ENCODE assay signal across 8 mouse cellular contexts in genomic region chr6:114893427-114894209, GRCm38 (mm10).
DNase-seq lines count a peak whose midpoint lies in the region; ATAC-seq and TF ChIP-seq lines count a peak whose summit lies in the region.

No protein-coding gene starts in this region.

- H3K4me3 ChIP-seq in kidney, adult 2 months (ENCODE audit: insufficient read depth, low read depth, low read length), result no peak overlapping the region

- no peaks in the 10 kb centered on the region for H3K36me3 ChIP-seq in kidney, adult 2 months (ENCODE audit: control insufficient read depth, insufficient read depth, low read length)

- peak; percentile 71 for DNase-seq in kidney, adult 2 months
- DNase-seq in kidney, postnatal 14 days, result no peak
- DNase-seq in adrenal gland, adult 2 months, result peak; percentile 87
- DNase-seq in heart, adult 11 months, result peak; percentile 99
- DNase-seq in kidney, postnatal 36 days, result peak; percentile 60 to 67
- peak; percentile 84 for DNase-seq in lung, postnatal 14 days
- DNase-seq in spleen, postnatal 14 days (ENCODE audit: low spot score in 2 of 2), result peak; percentile 51 to 59

- 0 out of 2 replicates have a peak, but pooled peaks have one; percentile 2 for TF ChIP-seq CTCF in kidney, adult 2 months (conservative IDR thresholded peaks at IDR 0.05; ENCODE audit: insufficient read depth, insufficient read length, low read depth, low read length)

- no peak for ATAC-seq in cerebellum, adult (ENCODE audit: insufficient number of reproducible peaks, low FRiP score, low TSS enrichment)

- TF ChIP-seq POLR2A in kidney, adult 2 months (IDR thresholded peaks at IDR 0.05; ENCODE audit: low read depth, low read length), result no peak

- 0 out of 2 replicates have a peak overlapping the region, but pooled peaks have one; percentile 5 for H3K27ac ChIP-seq in kidney, adult 2 months (ENCODE audit: insufficient read depth, low read depth, low read length)

- H3K27me3 ChIP-seq in kidney, adult 2 months (replicated peaks; ENCODE audit: control insufficient read depth, insufficient read depth, low read length), result no peaks in the 10 kb centered on the region

- peaks cover 51% of the 10 kb centered on the region for H3K4me1 ChIP-seq in kidney, adult 2 months (ENCODE audit: control insufficient read depth, insufficient read depth, low read length)

- 64% methylated on average over 20 of the region's 20 CpGs for WGBS in kidney, adult 2 months
